Mouse (Mus musculus): ENCODE results near the gene Otor. TPM values are rescaled to one million over a fixed set of nuclear protein-coding genes. Genes with fewer than 3 reads are reported as not detected.

Otor gene
- polyA plus RNA-seq, 1 experiment from 2014 or later: 24.0 TPM

Other genes with a start within 250 kb of the Otor start
- gene Kif16b, start 176.9 kb upstream of the Otor start, polyA plus RNA-seq (2015; fragmentation: Nextera tagmentation; extraction: Ambion mirVana): 9.9 and 10.9 TPM in 2 replicates
- gene Snrpb2, start 15.4 kb upstream of the Otor start, polyA plus RNA-seq (2015; fragmentation: Nextera tagmentation; extraction: Ambion mirVana): 59.7 and 66.5 TPM in 2 replicates